Mouse (Mus musculus): ENCODE measurements around the gene Rsph10b.
A peak's percentile ranks its signal among the peaks of the same experiment; 100 is the strongest.

Gene Rsph10b

GRCm38 (mm10) chr5:143936156-143936555 is 3.3 kb downstream of the Rsph10b start:
- DNase-seq (ENCODE audit: low spot score in 2 of 2) = no peak

DNA sequence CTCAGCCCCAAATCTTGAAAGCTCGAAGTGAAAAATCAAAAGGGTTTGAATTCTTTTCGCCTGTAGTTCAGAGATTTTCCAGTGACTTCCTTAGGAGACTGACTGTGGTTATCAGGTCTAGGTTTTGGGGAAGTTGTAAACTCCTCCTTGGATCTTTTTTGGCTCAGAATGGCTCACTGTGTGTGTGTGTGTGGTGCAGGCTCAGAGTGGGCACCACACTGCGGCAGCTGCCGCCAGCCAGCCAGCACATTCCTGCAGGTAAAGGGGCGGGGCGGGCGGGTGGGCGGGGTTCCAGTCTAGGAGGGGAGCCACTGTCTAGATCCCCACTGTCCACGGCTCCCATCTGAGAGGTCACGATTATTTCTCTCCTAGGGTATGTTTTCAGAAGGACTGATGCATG is 8.8 kb downstream of the Rsph10b start:
- DNase-seq (ENCODE audit: low spot score in 2 of 2) = no peak

- no peak for DNase-seq (ENCODE audit: low spot score in 2 of 2)
These were observed 10.6 kb downstream of the Rsph10b start for GRCm38 (mm10) chr5:143943231-143944125.

DNA sequence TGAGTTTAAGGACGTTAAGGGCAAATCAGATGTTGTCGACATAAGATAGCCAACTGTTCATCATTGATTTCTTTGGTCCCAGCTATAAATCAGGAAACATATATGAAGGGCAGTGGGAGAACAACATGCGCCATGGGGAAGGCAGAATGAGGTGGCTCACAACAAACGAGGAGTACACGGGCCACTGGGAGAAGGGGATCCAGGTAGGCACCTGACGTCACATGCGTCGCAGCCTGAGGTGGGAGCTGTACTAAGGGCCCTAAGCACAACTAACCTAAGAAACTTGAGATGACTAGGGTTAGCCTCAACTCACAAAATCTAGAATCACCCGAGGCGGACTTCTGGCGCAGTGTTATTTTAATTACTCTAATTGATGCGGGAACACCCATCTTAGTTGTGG is 15.5 kb downstream of the Rsph10b start:
- no peak for DNase-seq (ENCODE audit: low spot score in 2 of 2)

- no peak for DNase-seq (ENCODE audit: low spot score in 2 of 2)
These were observed 17.2 kb downstream of the Rsph10b start for GRCm38 (mm10) chr5:143950016-143950415.

DNA sequence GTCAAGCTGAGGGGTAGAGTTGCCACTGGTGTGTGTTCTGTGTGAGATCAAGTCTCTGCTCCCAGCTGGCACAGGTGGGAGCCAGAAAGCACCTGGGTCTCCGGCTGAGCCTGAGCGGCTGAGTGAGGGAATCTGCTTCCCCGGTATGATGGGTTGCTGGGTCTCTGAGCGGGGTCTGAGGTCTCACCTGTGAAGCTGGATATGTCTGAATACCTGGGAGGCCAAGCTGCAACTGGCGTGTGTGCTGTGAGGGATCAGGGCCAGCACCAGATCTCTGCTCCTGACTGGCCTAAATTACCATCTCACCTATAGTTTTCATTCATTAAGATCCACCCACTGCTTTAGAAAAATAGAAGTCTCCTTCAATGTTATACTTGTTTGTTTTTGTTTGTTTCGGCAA is 24.3 kb downstream of the Rsph10b start:
- no peak for DNase-seq (ENCODE audit: low spot score in 2 of 2)

DNA sequence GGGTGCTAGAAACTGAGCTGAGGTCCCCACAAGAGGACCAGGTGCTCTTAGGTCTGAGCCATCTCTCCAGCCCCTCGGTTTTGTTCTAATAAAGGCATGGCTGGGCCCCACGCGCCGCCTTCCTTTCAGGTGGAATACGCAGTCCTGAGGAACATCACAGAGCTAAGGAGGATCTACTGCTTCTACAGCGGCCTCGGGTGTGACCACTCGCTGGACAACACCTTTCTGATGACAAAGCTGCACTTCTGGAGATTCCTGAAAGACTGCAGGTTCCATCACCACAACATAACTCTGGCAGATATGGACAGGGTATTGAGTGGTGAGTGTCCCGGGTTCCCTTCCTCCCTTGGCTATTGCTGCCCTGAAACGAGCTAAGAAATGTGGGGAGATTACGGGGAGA is 26.7 kb downstream of the Rsph10b start:
- DNase-seq (ENCODE audit: low spot score in 2 of 2) = no peak

DNA sequence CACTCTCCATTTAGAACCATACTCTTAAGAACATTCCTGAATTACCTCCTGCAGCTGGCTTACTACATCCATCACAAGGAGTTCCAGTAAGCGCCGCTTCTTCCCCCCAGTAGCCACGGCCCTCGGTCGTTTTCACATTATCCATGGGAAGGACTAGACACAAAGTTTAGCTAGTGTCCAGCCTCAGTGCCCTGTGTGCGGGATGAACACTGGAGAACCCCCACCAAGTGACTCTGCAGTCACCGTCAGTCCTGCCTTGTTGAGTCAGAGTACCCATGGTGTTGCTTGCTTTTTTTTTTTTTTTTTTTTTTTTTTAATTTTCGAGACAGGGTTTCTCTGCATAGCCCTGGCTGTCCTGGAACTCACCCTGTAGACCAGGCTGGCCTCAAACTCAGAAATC is 28.3 kb downstream of the Rsph10b start:
- DNase-seq (ENCODE audit: low spot score in 2 of 2) = no peak

- no peak for DNase-seq (ENCODE audit: low spot score in 2 of 2)
These were observed 32.9 kb downstream of the Rsph10b start for GRCm38 (mm10) chr5:143965586-143966345.

DNA sequence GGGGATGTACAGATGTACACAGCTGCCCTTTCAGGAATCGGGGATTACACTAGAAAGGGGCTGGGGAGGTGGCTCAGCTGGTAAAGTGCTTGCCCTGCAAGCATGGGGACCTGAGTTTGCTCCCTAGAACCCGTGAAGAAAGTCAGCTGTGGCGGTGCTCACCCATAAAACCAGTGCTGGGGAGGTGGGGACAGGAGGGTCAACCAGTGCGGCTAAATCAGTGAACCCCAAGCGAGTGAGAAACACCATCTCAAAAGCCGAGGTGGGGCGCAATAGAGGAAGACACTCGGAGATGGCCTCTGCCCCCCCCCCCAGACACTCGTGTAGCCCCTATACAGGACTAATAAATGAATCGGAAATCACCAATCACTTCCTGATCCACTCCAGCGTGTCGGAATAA is 33.8 kb downstream of the Rsph10b start:
- no peak for DNase-seq (ENCODE audit: low spot score in 2 of 2)

DNA sequence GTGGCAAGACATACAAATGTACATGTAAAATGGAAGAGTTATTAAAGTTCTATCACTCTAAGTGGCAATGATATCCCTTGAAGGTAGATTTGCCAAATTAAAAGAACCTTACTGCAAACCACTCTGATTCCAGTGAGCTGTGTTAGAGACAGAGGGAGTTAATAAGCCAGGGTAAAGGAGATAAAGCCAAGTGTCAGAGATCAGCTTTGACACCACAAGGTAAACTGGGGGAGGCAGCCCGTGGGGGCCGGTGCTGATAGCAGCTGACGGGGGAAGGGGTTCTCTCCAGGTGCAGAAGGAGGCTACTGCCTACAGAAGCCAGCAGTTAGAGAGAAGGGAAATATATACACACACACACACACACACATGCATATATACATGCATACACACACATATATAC is 39.8 kb downstream of the Rsph10b start:
- no peak for DNase-seq (ENCODE audit: low spot score in 2 of 2)

GRCm38 (mm10) chr5:143974931-143975630 is 42.2 kb downstream of the Rsph10b start:
- peak; percentile 67 to 90 for DNase-seq (ENCODE audit: low spot score in 2 of 2)

DNA sequence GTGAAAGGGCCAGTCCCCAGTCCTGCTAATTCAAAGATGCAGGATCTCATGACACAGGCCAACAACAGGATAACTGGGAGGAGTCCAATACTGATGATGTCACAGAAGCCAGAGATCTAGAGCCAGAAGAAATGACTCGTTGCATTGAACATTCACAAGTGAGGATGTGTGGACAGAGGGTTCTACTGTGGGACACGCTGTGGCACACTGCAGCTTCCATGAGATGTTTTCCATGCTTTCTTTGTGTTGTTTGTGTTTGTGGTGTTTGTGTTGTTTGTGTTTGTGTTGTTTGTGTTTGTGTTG is 42.7 kb downstream of the Rsph10b start:
- DNase-seq (ENCODE audit: low spot score in 2 of 2) = no peak

DNA sequence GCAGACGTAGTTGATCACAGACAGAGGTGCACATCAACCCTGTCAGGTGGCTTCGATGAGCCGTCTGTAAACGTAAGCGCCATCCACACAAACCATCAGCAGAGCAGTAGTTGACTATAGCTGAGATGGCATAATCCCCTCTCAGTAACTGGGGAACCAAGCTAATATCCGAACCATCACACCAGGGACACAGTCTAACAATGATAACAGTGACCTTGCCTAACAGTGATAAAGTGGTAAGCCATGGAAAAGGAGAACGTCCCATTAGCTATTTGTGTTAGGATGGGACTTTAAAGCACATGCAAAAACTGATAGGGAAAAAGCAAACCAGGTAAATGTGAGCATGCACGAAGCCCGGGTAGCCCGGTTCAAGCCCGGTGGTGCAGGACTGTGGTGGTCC is 43.4 kb downstream of the Rsph10b start:
- no peak for DNase-seq (ENCODE audit: low spot score in 2 of 2)

- DNase-seq (ENCODE audit: low spot score in 2 of 2) = peak; percentile 73
These were observed 44.0 kb downstream of the Rsph10b start for GRCm38 (mm10) chr5:143976726-143977431.

GRCm38 (mm10) chr5:143980858-143981257 is 48.0 kb downstream of the Rsph10b start:
- no peak for DNase-seq (ENCODE audit: low spot score in 2 of 2)

DNA sequence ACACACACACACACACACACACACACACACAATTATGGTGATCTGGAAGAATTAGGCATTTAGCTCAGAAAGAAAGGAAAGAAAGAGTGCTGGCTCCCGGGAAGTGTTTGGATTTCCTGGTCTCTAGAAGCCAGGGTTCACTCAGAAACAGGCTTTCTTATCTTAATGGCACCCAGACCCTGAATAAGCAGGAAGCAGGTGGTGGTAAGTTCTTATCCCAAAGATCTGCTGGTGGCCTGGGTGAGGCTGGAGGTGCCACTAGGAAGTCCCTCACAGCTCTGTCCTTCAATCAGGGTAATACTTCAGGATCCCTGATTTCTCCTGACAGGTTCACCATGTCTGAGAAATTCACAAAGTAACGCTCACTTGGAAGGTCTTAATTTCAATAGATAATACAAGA is 49.5 kb downstream of the Rsph10b start:
- DNase-seq (ENCODE audit: low spot score in 2 of 2) = no peak

- DNase-seq (ENCODE audit: low spot score in 2 of 2) = no peak
These were observed 52.5 kb downstream of the Rsph10b start for GRCm38 (mm10) chr5:143985381-143985780.

GRCm38 (mm10) chr5:143987596-143987995 is 54.8 kb downstream of the Rsph10b start:
- no peak for DNase-seq (ENCODE audit: low spot score in 2 of 2)

GRCm38 (mm10) chr5:143989046-143989445 is 56.2 kb downstream of the Rsph10b start:
- no peak for DNase-seq (ENCODE audit: low spot score in 2 of 2)

- DNase-seq (ENCODE audit: low spot score in 2 of 2) = no peak
These were observed 57.3 kb downstream of the Rsph10b start for GRCm38 (mm10) chr5:143990086-143990485.

- no peak for DNase-seq (ENCODE audit: low spot score in 2 of 2)
These were observed 59.8 kb downstream of the Rsph10b start for GRCm38 (mm10) chr5:143992661-143993060.
